Comparison of ENCODE assay signal across 8 mouse cellular contexts in the genomic region with DNA sequence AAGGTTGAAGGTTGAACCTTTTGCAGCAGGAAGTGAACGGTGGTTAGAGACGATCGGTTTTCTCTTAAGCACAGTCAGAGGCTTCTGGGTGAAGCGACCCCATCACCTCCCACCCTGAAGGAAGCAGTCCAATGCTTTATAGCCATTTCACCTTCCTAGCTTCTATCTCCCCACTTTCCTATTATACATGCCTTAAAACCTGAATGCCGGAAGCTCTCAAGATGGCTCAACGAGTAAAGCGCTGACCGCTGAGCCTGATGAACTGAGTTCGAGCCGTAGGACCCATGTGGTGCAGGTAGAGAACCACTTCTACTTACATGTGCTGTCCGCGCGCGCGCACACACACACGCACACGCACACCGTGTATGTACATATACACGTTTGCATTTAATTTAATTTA. TPM values are rescaled to one million over a fixed set of nuclear protein-coding genes. Genes with fewer than 3 reads are reported as not detected.
DNase-seq lines count a peak whose midpoint lies in the region; ATAC-seq and TF ChIP-seq lines count a peak whose summit lies in the region.

No protein-coding gene starts in this region.

- peak overlapping the region; percentile 26 for H3K4me3 ChIP-seq in heart, postnatal 0 days (ENCODE audit: low read depth, low read length)
- no peak overlapping the region for H3K4me3 ChIP-seq in intestine, embryonic 14.5 days (ENCODE audit: low read depth, low read length)

- WGBS in heart, postnatal 0 days = 29% methylated on average over 19 of the region's 19 CpGs
- WGBS in intestine, embryonic 14.5 days = 32% methylated on average over 19 of the region's 19 CpGs

- H3K9ac ChIP-seq in heart, postnatal 0 days (replicated peaks; ENCODE audit: low read depth, low read length) = no peak overlapping the region
- no peak overlapping the region for H3K9ac ChIP-seq in intestine, embryonic 14.5 days (ENCODE audit: low read length)

- TF ChIP-seq EP300 in heart, postnatal 0 days (IDR thresholded peaks at IDR 0.05; ENCODE audit: low read depth) = no peak

- DNase-seq in heart, postnatal 0 days (ENCODE audit: low spot score) = no peak
- DNase-seq in heart, postnatal 10 days = no peak
- peak; percentile 43 for DNase-seq in embryo, embryonic 10 days (ENCODE audit: low spot score)
- no peak for DNase-seq in intestine, embryonic 14.5 days (ENCODE audit: low spot score)
- peak; percentile 15 for DNase-seq in neural tube, embryonic 10.5 days (ENCODE audit: extremely low spot score, low spot score)
- DNase-seq in urinary bladder, postnatal 4 days (ENCODE audit: low spot score in 2 of 2) = no peak
- DNase-seq in adipocyte (ENCODE audit: low spot score) = no peak
- no peak for DNase-seq in ovary, postnatal 10 days (ENCODE audit: low spot score)

- no peak for TF ChIP-seq CTCF in heart, postnatal 0 days (IDR thresholded peaks at IDR 0.05; ENCODE audit: low read depth)

- peak overlapping the region; percentile 47 for H3K4me2 ChIP-seq in heart, postnatal 0 days (ENCODE audit: low read depth, low read length)
- H3K4me2 ChIP-seq in intestine, embryonic 14.5 days (ENCODE audit: low read length) = peak overlapping the region; percentile 36

- no peaks in the 10 kb centered on the region for H3K9me3 ChIP-seq in heart, postnatal 0 days (replicated peaks; ENCODE audit: control insufficient read depth, low read length)
- no peaks in the 10 kb centered on the region for H3K9me3 ChIP-seq in intestine, embryonic 14.5 days (ENCODE audit: control insufficient read depth, low read length)

- H3K36me3 ChIP-seq in heart, postnatal 0 days (replicated peaks; ENCODE audit: control insufficient read depth, insufficient read depth, low read length) = no peaks in the 10 kb centered on the region
- H3K36me3 ChIP-seq in intestine, embryonic 14.5 days (ENCODE audit: control insufficient read depth, insufficient read depth, low read length) = no peaks in the 10 kb centered on the region

- no peak for ATAC-seq in heart, postnatal 0 days (ENCODE audit: insufficient read depth, low read depth)
- ATAC-seq in intestine, embryonic 14.5 days (replicated peaks; ENCODE audit: low FRiP score, low TSS enrichment, low read depth) = no peak

- H3K4me1 ChIP-seq in heart, postnatal 0 days (ENCODE audit: control insufficient read depth, insufficient read depth) = no peaks in the 10 kb centered on the region
- H3K4me1 ChIP-seq in intestine, embryonic 14.5 days (replicated peaks; ENCODE audit: control insufficient read depth, insufficient read depth, low read length) = no peaks in the 10 kb centered on the region

- no peaks in the 10 kb centered on the region for H3K27me3 ChIP-seq in heart, postnatal 0 days (ENCODE audit: control insufficient read depth, insufficient read depth, low read length)
- H3K27me3 ChIP-seq in intestine, embryonic 14.5 days (replicated peaks; ENCODE audit: control insufficient read depth, insufficient read depth, low read length) = no peaks in the 10 kb centered on the region

- intact Hi-C loops in heart, postnatal 10 days (cut with DNase I) = no loop called here

- no peak overlapping the region for H3K27ac ChIP-seq in heart, postnatal 0 days (ENCODE audit: low read depth)
- no peak overlapping the region for H3K27ac ChIP-seq in intestine, embryonic 14.5 days (ENCODE audit: low read depth)

RNA-seq across cellular contexts. Expression of gene Foxn2, which starts 35.4 kb away (rescaled TPM):
- 7.8 and 9.0 TPM in 2 replicates for total RNA-seq in heart, postnatal 0 days (2014; rRNA removed; ENCODE audit: low replicate concordance)
- polyA plus RNA-seq in heart, postnatal 0 days (2015; fragmentation: Nextera tagmentation; extraction: Ambion mirVana) = 4.9 and 5.4 TPM in 2 replicates
- total RNA-seq in heart, postnatal 10 days (2021) = 10 to 100 TPM; 12.9 to 14.2 TPM
- polyA plus RNA-seq in intestine, embryonic 14.5 days (2014; fragmentation: Nextera tagmentation; extraction: Ambion mirVana) = 12.1 and 13.5 TPM in 2 replicates

Comparison
In these comparisons a context has a peak if more than half of its experiments do, and no peak if none do; other contexts are left out.
1. DNase-seq: peak in embryo, embryonic 10 days (single experiment) and neural tube, embryonic 10.5 days (single experiment); none in heart, postnatal 0 days (single experiment), heart, postnatal 10 days (0 of 2), intestine, embryonic 14.5 days (single experiment), urinary bladder, postnatal 4 days (0 of 2), adipocyte (single experiment) and ovary, postnatal 10 days (single experiment).